Mouse (Mus musculus) c-Kit-negative CD71-positive TER-119-positive erythroid progenitor cells, embryonic 14.5 days (primary cell): Measurements from ENCODE around the gene 4632433K11Rik.

Experiments
- DNase-seq: peaks from one replicate; pipeline ENCODE4 v3.0.0-alpha.2; 2013; ENCODE audit warnings: low read depth, low spot score

4632433K11Rik gene

GRCm38 (mm10) chr7:5020000-5020681, 13.8 kb upstream of the 4632433K11Rik start, which contains the start of the genes Zfp865 and Ccdc106:
TSS of gene Zfp865 (plus strand) at chr7:5020376.
TSS of gene Ccdc106 (plus strand) at chr7:5020553.
- peak; percentile 95 for DNase-seq

GRCm38 (mm10) chr7:5020685-5021084, 13.2 kb upstream of the 4632433K11Rik start:
- DNase-seq = no peak

DNA sequence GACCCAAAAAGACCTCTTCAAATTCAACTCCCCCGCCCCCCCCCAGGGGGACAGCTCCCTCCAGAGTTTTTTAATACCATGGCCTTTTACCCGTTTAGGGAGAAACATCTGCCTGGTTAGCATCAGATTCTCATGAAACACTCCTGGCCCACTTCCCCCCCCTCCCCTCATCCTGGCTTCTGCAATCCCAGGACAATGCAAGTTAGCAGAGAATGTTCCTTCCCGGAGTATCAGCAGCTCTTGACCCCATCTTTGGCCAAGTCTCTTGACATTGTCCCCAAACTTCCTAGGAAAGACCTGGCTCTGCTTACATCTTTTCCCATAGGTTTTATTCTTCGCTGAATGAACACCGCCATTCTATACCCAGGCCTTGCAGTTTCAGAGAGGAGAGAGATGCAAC, 12.7 kb upstream of the 4632433K11Rik start:
- no peak for DNase-seq

GRCm38 (mm10) chr7:5029543-5029942, 4.4 kb upstream of the 4632433K11Rik start:
- DNase-seq = no peak

DNA sequence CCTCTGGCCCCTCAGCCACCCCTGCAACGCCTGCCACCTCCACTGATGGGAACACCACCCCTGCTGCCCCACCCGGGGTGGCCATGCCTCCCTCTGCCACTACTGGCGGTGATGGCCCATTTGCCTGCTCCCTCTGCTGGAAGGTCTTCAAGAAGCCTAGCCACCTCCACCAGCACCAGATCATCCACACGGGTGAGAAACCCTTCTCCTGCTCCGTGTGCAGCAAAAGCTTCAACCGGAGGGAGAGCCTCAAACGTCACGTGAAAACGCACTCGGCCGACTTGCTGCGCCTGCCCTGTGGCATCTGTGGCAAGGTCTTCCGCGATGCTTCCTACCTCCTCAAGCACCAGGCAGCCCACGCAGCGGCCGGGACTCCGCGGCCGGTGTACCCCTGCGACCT, 4.0 kb upstream of the 4632433K11Rik start:
- DNase-seq = no peak

GRCm38 (mm10) chr7:5030554-5031275, 3.2 kb upstream of the 4632433K11Rik start:
- DNase-seq = no peak

DNA sequence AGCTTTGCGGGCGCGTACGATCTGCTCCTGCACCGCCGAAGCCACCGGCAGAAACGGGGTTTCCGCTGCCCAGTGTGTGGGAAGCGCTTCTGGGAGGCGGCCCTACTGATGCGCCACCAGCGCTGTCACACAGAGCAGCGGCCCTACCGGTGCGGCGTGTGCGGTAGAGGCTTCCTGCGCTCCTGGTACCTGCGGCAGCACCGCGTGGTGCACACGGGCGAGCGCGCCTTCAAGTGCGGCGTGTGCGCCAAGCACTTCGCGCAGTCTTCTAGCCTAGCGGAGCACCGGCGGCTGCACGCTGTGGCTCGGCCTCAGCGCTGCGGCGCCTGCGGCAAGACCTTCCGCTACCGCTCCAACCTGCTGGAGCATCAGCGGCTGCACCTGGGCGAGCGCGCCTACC, 2.4 kb upstream of the 4632433K11Rik start:
- DNase-seq = no peak

DNA sequence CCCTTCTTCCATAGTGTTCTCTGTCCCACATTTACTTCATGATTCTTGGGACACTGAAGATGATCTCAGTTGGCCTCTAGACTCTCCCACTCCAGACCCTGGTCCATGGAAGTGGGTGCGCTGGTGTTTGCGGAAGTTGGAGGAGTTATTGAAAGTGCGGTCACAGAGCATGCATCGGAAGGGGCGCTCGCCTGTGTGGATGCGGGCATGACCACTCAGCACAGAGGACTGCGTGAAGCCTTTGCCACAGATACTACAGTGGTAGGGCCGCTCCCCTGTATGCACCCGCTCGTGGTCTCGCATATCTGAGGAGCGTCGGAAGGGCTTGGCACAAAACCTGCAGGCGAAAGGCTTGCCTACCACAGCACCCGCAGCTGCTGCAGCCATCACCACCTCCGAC, 1.7 kb downstream of the 4632433K11Rik start:
- no peak for DNase-seq

GRCm38 (mm10) chr7:5036136-5036535, 2.2 kb downstream of the 4632433K11Rik start:
- DNase-seq = no peak

GRCm38 (mm10) chr7:5037026-5037425, 3.1 kb downstream of the 4632433K11Rik start:
- DNase-seq = no peak

DNA sequence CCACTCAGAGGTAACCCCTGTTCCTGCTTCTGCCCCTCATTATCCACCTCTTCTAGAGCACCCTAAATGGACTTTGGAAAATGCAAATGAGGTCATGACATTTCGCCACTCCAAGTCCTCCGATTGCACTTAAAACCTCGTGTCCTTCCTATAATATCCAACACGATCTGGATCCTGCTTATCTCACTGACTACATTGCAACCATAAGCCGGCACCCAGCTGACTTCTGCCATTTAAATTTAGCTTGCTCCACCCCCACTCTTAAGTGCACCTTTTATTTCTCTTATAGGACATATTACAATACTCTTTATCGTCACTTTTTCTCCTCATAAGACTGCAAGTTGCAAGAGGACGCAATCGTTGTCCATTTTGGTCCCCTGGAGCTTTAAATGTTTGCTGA, 3.5 kb downstream of the 4632433K11Rik start:
- no peak for DNase-seq

DNA sequence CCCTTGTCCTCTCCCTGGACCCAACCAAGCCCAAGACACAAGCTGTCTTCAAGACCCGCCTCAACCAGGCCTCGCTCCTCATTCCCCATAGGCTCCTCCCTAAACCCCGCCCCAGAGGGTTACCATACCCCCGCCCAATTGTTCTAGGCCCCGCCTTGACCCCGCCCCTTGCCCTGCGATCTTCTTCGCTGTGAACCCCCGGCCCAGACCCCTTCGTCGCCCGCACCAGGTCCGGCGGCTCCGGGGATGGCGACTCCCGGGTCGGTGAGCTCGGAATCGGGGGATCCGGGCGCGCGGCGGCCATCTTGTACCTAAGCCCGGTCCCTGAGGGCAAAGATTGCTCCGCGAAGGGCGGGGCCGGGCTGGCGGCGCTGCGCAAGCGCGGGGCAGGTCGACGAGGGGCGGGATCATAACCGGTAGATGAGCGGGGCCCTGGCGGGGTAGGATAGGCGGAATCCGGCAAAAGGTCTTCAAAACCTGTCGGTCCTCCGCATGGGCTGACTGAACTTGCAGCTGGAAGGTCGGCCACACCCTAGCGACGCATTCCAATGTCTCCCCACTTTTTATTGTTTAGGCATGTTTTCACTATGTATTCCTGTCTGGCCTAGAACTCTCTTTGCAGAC, 4.3 kb downstream of the 4632433K11Rik start, which contains the start of gene Zfp784:
Gene Zfp784 (minus strand): TSS at position 338 of the 624 bp plus-strand sequence.
- DNase-seq = peak; percentile 87

GRCm38 (mm10) chr7:5038940-5039339, 5.0 kb downstream of the 4632433K11Rik start:
- no peak for DNase-seq

DNA sequence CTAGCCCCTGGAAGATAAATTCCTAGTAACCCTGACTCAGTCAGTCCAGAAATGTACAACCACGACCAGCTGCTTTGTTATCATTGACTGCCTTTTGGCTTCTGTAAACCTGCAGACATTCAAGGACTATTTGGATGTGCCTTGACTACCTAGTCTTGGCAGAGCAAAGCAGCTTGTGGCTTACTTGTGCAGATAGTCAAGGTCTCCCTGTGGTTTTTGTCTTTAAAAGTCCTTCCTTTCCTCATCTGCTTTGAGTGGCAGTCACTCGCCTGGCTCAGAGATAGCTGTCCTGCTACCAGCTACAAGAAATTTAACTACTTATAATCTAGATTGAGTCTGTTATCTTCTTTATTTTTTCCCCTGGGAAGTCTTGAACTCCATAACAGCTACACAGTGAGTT, 11.1 kb downstream of the 4632433K11Rik start:
- DNase-seq = no peak

- no peak for DNase-seq
These were observed 12.2 kb downstream of the 4632433K11Rik start for GRCm38 (mm10) chr7:5046112-5046511.

DNA sequence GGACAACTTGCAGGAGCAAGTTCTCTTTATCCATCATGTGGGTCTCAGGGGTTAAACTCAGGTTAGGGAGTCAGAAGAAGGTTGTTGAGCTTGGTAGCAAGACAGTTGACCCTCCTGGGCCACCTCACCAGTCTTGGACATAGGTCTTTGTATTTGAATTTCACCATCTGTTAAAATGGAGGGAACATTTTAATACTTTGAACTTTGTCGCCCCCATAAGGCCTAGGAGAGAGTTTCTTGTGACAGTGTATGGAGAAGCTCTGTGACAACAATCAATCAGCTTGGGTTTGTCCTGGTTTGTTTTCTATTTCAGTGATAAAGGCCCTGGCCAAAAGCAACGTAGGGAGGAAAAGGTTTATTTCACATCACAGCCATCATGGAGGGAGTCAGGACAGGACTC, 13.4 kb downstream of the 4632433K11Rik start:
- DNase-seq = no peak

- DNase-seq = no peak
These were observed 17.6 kb downstream of the 4632433K11Rik start, which contains the start of gene Zfp580 for GRCm38 (mm10) chr7:5051193-5052192. TSS of gene Zfp580 (plus strand) at chr7:5051538.

DNA sequence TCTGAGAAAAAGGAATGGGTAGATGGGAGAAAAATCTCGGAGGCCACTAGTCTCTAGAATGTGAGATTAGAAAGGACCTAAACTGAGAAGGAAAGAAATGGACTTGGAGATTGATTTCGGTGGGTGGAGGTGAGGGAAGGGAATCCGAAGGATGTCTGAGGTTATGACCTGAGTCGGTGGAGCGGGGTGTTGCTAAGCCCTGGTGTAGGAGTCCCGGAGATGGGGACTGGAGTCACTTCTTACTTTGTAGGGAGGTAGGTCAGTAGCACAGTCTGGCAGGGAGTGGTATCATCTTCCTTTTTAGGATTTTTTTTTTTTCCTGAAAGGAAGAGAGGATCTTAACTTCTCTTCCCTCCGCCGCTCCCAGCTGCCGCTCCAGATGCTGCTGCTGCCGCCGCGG, 18.5 kb downstream of the 4632433K11Rik start:
- DNase-seq = no peak

DNA sequence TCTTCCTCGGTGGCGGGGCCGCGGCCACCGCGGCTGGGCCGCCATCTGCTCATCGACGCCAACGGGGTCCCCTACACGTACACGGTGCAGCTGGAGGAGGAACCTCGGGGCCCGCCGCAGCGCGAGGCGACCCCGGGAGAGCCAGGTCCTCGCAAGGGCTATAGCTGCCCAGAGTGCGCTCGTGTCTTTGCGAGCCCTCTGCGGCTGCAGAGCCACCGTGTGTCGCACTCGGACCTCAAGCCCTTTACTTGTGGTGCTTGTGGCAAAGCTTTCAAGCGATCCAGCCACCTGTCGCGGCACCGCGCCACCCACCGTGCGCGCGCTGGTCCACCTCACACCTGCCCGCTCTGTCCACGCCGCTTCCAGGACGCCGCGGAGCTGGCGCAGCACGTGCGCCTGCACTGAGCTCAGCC, 19.0 kb downstream of the 4632433K11Rik start:
- no peak for DNase-seq

- DNase-seq = no peak
These were observed 19.7 kb downstream of the 4632433K11Rik start for GRCm38 (mm10) chr7:5053456-5054179.
